Mouse (Mus musculus) kidney, adult 11 months (tissue): Measurements from ENCODE around the gene Dut.
A peak's percentile ranks its signal among the peaks of the same experiment; 100 is the strongest.

ENCODE experiments used
- DNase-seq: peaks from one replicate; pipeline ENCODE4 v3.0.0; 2022

The Dut gene

GRCm38 (mm10) chr2:125247108-125247961 lies at the start of gene Dut:
Dut (plus strand) TSS chr2:125247190.
- DNase-seq: peak; percentile 96

DNA sequence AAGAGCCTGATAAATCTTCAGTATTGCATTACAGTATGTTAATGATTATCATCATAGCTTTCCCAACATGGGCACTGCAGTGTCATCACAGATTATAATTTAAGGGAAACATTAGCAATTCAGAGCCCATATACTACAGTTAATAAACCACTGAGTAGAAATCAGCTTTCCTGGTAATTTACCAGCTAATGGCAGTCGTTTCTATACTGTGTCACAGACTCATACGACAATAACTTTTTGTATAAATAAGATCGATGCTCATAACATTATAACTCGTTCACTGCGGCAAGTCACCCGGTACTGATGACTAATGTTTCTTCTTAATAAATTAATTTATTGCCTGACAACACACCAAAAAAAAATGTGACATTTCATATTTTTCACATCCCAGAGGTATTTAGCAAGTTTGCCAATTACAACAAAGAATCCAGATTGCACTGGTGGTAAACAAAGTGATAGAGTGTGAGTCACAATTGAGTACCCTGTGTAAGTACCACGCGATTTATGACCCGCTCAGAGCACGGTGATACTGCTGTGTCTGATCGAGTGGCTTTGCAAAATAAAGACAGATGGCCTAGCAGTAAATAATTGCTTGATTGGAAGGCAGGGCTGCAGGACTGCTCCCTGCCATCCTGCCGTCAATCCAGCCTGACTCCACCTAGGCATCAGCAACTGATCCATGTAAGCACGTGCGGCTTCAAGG lies 37.9 kb upstream of the Dut start:
- no peak for DNase-seq

- DNase-seq: no peak
Observed at GRCm38 (mm10) chr2:125211831-125212510, 35.0 kb upstream of the Dut start.

- DNase-seq: no peak
Observed at GRCm38 (mm10) chr2:125214592-125214991, 32.4 kb upstream of the Dut start.

- no peak for DNase-seq
Observed at GRCm38 (mm10) chr2:125217286-125217685, 29.7 kb upstream of the Dut start.

DNA sequence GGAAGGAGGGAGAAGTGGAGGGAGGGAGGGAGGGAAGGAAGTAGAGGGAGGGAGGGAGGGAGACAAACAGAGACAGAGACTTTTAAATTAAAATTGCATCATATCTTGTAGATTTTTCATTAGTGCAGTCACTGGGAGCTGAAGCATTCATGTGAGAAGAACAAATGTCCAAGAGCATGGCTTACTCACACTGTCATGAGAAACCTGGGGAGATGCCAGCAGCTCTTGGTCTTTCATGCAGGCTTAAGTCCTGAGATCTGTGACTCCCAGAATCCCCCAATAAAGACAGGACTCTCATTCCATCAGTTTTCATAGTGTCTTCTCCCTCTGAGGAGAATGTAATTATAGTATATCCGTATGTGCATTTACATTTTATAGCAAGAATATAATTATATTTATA lies 28.4 kb upstream of the Dut start:
- DNase-seq: no peak

GRCm38 (mm10) chr2:125219268-125219667 lies 27.7 kb upstream of the Dut start:
- DNase-seq: no peak

DNA sequence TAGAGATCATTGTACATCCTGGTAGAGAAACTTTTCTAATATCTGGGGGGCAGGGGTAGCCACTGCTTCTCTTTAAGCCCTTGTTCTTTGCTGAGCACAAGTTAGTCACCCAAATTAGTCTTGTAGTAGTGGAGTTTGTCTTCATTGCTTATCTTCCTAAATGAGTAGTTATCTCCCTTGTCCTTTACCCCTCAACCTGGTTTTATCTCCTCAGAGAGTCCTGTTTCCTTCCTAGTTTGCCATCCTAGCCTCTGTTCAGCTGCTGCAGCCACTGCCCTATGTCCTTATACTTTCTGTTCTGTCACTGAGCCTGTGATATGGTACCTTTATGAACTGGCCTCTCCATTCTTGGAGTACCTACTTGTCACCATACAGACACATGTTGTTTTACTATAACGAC lies 25.3 kb upstream of the Dut start:
- no peak for DNase-seq

- no peak for DNase-seq
Observed at GRCm38 (mm10) chr2:125228472-125229409, 18.2 kb upstream of the Dut start.

- no peak for DNase-seq
Observed at GRCm38 (mm10) chr2:125232183-125232582, 14.8 kb upstream of the Dut start.

DNA sequence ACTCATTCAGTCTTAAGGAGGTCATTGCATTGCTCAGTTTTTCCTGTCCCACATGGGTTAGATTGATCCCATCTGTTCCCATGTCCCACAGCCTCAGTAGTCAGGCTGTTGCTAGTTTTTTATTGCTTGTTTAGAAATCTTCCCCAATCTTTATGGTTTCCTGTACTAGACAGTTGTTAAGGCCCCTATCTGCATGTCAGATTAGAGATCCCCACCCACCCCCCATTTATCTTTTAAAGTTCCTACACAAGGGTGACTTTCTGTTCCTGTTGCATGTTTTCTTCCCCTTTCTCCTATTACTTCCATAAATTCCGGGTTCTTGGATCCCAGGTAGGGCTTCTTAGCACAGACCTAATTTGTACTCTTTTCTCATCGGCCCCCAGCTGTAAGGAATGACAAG lies 13.5 kb upstream of the Dut start:
- DNase-seq: no peak

DNA sequence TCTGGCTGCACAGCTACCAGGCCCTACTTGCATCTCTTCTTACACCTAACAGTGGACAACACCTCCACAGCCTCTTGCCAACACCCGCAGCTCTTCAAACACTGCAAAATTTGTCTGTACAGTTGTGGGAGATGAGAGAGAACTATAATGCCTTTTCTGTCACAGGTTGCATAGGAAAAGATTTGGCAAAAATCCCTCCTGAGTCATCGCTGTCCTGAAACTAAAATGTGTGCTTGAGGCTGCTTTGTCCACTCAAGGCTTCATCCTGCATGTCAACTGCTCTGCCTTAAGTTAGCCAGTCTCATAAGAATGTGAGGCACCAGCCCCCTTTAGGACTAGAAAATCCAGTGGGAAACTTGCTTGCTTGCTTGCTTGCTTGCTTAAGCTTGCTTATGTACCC lies 12.9 kb upstream of the Dut start:
- no peak for DNase-seq

DNA sequence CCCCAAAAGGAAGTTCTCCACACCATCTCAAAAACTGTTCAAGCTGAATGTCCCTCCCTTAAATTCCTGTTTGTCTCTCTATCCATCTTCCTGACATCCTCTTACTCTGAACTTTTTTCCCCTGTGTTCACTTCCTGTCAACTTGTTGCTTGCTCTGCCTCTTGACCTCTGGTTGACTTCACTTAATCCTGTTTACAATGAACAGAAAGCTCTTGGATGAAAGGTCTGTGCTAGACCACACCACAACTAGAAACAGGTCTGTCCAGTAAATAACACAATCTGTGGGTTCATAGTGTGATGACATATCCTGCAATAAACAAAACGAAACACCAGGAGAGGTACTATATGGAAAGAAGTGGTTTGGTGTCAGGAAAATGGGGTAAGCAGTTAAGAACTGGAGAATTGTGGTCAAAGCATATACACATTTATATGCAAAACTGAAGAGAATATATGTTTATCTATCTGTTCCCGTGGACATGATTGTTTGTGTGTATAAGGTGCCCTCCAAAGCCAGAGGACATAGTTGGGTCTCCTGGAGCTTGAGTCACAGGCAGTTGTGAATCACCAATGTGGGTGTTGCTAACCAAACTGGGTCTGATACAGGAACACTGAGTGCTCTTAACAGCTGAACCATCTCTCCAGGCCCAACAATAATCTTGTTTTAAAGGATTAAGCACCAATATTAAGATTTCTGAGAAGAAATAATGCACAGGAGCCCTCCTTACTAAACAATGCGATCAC lies 1.3 kb upstream of the Dut start:
- DNase-seq: no peak

DNA sequence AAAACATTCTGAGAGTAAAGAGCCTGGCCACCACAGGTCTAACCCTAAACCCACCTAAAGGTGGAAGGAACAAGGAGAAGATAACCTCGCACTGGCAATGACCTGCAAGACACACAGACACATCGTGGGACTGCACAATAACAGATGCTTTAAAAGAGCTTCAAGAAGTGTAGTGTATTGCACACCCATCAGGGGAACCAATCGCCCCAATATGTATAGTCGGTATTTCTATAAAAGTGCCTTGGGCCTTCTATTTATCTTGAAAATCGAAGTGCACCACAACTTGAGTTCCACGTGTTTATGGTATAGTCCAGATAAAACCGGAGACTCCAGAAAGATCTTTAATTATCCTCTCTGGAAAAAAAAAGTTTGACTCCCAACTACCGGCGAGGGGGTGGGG lies 321 bp upstream of the Dut start:
- no peak for DNase-seq

- DNase-seq: no peak
Observed at GRCm38 (mm10) chr2:125247962-125248235, 909 bp downstream of the Dut start.

DNA sequence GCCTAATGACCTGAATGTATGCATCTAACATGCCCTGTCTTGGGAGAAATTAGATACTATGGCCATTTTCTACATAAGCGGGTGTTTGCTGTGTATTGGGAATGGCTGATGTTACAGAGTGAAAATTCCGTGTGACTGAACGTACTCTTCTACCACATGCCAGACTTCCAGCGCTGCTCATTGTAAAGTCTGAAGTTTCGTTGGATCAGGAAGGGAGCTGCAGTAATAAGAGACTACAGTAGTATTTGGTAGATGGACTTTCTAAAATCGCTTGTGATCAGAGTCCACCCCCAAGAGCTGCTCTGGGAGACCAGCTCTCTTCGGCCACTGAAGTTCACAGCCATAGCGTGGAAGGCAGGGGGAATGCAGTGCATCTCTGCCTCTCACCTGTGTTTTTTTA lies 1.3 kb downstream of the Dut start:
- DNase-seq: no peak

- no peak for DNase-seq
Observed at GRCm38 (mm10) chr2:125249339-125249738, 2.3 kb downstream of the Dut start.

DNA sequence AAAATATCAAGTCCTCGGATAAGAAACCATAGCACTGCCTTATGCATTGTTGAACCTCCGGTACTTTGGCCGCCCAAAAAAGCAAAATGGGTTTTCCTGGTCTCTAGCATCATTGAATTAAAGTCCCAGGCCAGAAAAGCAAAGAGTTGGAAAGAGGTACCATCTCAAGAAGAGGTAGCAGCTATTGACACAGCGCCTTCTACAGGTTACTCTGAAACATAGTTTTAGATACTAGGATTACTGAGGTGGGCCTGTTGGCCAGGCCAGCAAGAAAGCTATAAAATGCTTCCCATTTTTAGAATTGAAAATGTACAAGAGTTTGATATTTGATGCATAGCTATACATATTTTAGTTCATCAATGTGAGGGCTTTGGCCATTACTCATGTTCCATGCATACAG lies 2.9 kb downstream of the Dut start:
- no peak for DNase-seq

DNA sequence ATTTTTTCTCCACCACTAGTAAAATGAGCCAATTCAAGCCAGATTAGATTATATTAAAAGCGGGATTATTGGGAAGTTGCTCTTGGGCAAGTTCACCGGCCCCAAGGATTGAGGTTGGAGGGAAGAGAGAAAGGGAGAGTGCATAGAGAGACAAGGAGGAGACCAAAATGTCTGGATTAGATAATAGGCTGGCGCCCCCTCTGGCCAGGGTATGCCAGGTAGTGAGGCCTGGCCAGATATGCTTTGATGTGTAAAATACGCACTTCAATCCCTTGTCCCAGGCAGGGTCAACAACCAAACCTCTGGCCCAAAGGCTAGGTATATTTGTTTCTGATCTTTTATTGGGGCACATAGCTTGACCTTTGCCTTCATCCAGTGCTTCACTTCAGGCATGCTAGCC lies 4.8 kb downstream of the Dut start:
- DNase-seq: no peak

GRCm38 (mm10) chr2:125252275-125252674 lies 5.3 kb downstream of the Dut start:
- DNase-seq: no peak

DNA sequence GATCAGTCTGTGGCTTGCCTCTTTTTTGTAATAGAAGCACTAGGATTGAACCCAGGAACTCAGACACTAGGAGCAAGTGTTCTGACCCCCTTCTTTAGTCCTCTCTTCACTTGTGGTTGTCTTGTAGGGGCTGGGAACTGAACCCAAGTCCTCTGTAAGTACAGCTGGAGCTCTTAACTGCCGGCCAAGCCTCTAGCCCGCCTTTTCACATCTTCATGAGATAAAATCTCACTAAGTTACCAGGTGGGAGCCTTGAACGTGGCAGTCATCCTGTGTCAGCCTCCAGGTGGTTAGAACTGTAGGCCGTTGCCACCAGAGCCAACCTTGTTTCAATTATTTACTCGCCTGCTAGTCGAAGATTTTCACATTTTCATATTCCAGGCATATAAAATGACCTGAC lies 6.7 kb downstream of the Dut start:
- no peak for DNase-seq

DNA sequence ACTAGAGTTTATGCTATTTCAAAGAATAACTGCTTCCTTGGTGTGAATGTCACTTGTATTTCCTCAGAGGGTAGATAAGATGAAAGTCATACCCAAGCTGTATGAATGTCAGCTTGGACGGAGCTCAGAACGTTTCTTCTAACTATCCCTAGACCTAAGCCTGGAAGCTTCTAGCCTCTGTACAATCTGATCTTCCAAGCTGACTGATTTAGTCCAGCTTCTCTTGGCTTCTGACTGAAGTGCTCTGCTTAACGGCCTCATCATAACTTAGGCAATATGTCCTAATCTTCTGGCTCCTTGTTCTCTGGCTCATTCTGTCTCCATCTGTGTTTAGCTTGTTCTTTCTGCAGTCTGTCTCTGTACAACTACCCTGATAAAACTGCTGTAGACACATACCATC lies 7.6 kb downstream of the Dut start:
- no peak for DNase-seq
